Mouse (Mus musculus): ENCODE measurements at regions not wholly inside any gene's neighbourhood (a gene's known extent, or its start where the extent isn't known, plus 50 kb on each side); places are given as distances from the start of the nearest gene placed in this dataset.
"Not testable (repeated sequence)": the region's sequence is repeated elsewhere in the genome, so short reads cannot be mapped to it uniquely, and the experiment has no call there.

- DNase-seq (ENCODE audit: low read depth, low spot score) = no peak
These were observed 526.0 kb upstream of the Agtr1b start for GRCm38 (mm10) chr3:20892916-20893430.

GRCm38 (mm10) chr3:20864241-20864640 lies 497.3 kb upstream of the Agtr1b start:
- DNase-seq (ENCODE audit: low read depth, low spot score) = no peak

GRCm38 (mm10) chr3:20831038-20831437 lies 464.1 kb upstream of the Agtr1b start:
- DNase-seq (ENCODE audit: low read depth, low spot score) = no peak

- no peak for DNase-seq (ENCODE audit: low read depth, low spot score)
These were observed 462.4 kb upstream of the Agtr1b start for GRCm38 (mm10) chr3:20829391-20829790.

GRCm38 (mm10) chr3:20828811-20829210 lies 461.8 kb upstream of the Agtr1b start:
- DNase-seq (ENCODE audit: low read depth, low spot score) = no peak

GRCm38 (mm10) chr3:20825661-20826334 lies 458.8 kb upstream of the Agtr1b start:
- no peak for DNase-seq (ENCODE audit: low read depth, low spot score)

- DNase-seq (ENCODE audit: low read depth, low spot score) = no peak
These were observed 455.2 kb upstream of the Agtr1b start for GRCm38 (mm10) chr3:20822226-20822625.

- no peak for DNase-seq (ENCODE audit: low read depth, low spot score)
These were observed 454.7 kb upstream of the Agtr1b start for GRCm38 (mm10) chr3:20821712-20822111.

GRCm38 (mm10) chr3:20820047-20820446 lies 453.1 kb upstream of the Agtr1b start:
- DNase-seq (ENCODE audit: low read depth, low spot score) = no peak

- DNase-seq (ENCODE audit: low read depth, low spot score) = no peak
These were observed 452.6 kb upstream of the Agtr1b start for GRCm38 (mm10) chr3:20819586-20819985.

GRCm38 (mm10) chr3:20816613-20817012 lies 449.6 kb upstream of the Agtr1b start:
- no peak for DNase-seq (ENCODE audit: low read depth, low spot score)

GRCm38 (mm10) chr3:20794256-20794655 lies 427.3 kb upstream of the Agtr1b start:
- no peak for DNase-seq (ENCODE audit: low read depth, low spot score)

- no peak for DNase-seq (ENCODE audit: low read depth, low spot score)
These were observed 425.5 kb upstream of the Agtr1b start for GRCm38 (mm10) chr3:20792503-20792902.

GRCm38 (mm10) chr3:20777883-20778282 lies 410.9 kb upstream of the Agtr1b start:
- no peak for DNase-seq (ENCODE audit: low read depth, low spot score)

- no peak for DNase-seq (ENCODE audit: low read depth, low spot score)
These were observed 410.0 kb upstream of the Agtr1b start for GRCm38 (mm10) chr3:20776964-20777304.

- no peak for DNase-seq (ENCODE audit: low read depth, low spot score)
These were observed 409.4 kb upstream of the Agtr1b start for GRCm38 (mm10) chr3:20776128-20776963.

- no peak for DNase-seq (ENCODE audit: low read depth, low spot score)
These were observed 367.3 kb upstream of the Agtr1b start for GRCm38 (mm10) chr3:20734302-20734701.

- DNase-seq (ENCODE audit: low read depth, low spot score) = no peak
These were observed 365.0 kb upstream of the Agtr1b start for GRCm38 (mm10) chr3:20732005-20732404.

- DNase-seq (ENCODE audit: low read depth, low spot score) = no peak
These were observed 363.5 kb upstream of the Agtr1b start for GRCm38 (mm10) chr3:20730481-20730880.

- not testable (repeated sequence) for DNase-seq (ENCODE audit: low read depth, low spot score)
These were observed 362.8 kb upstream of the Agtr1b start for GRCm38 (mm10) chr3:20729776-20730175.

GRCm38 (mm10) chr3:20714671-20715070 lies 347.7 kb upstream of the Agtr1b start:
- DNase-seq (ENCODE audit: low read depth, low spot score) = no peak

- DNase-seq (ENCODE audit: low read depth, low spot score) = no peak
These were observed 342.7 kb upstream of the Agtr1b start for GRCm38 (mm10) chr3:20709661-20710060.

- no peak for DNase-seq (ENCODE audit: low read depth, low spot score)
These were observed 328.4 kb upstream of the Agtr1b start for GRCm38 (mm10) chr3:20695322-20695859.
